Mouse (Mus musculus): ENCODE results near the gene Daglb. TPM values are rescaled to one million over a fixed set of nuclear protein-coding genes. Genes with fewer than 3 reads are reported as not detected.

The Daglb gene
- polyA plus RNA-seq (2015; fragmentation: Nextera tagmentation; extraction: Ambion mirVana): 16.9 and 17.5 TPM in 2 replicates

- peak within 1 kb of the TSS; percentile 68 for H3K27ac ChIP-seq
- 4% methylated on average over 43 of the region's 43 CpGs for WGBS
- H3K9me3 ChIP-seq: no peaks in the 10 kb centered on the region
- peaks cover 23% of the 10 kb centered on the region for H3K4me1 ChIP-seq (replicated peaks)
- peak; percentile 98 for ATAC-seq
- peak within 1 kb of the TSS; percentile 81 for H3K4me2 ChIP-seq (replicated peaks)
- H3K36me3 ChIP-seq: peaks cover 22% of the 10 kb centered on the region
- H3K9ac ChIP-seq (replicated peaks): peak within 1 kb of the TSS; percentile 81
- H3K27me3 ChIP-seq: 0 out of 2 replicates have a peak, but pooled peaks cover 5% of the 10 kb centered on the region
- H3K4me3 ChIP-seq (replicated peaks): peak within 1 kb of the TSS; percentile 76
Observed at GRCm38 (mm10) chr5:143464100-143464756, at the start of gene Daglb. Daglb (plus strand) TSS chr5:143464584.

- no peak for ATAC-seq
- no peaks in the 10 kb centered on the region for H3K4me1 ChIP-seq (replicated peaks)
- 90% methylated on average over 4 of the region's 4 CpGs for WGBS
Observed at GRCm38 (mm10) chr5:143421484-143421883, 42.9 kb upstream of the Daglb start.

GRCm38 (mm10) chr5:143422990-143423389 is 41.4 kb upstream of the Daglb start:
- Histone ChIP-seq H3K36me3 (peaks cover 42% of the 10 kb centered on the region), H3K4me2 (replicated peaks) (no peak overlapping the region), H3K4me1 (replicated peaks) (no peaks in the 10 kb centered on the region), H3K27me3 (no peaks in the 10 kb centered on the region), H3K9ac (replicated peaks) (no peak overlapping the region), H3K9me3 (no peaks in the 10 kb centered on the region), H3K27ac (no peak overlapping the region), H3K4me3 (replicated peaks) (no peak overlapping the region)
- WGBS: 82% methylated on average over 4 of the region's 4 CpGs
- no peak for ATAC-seq

More at GRCm38 (mm10) chr5:143421484-143421883, 42.9 kb upstream of the Daglb start:
- Histone ChIP-seq H3K4me2 (replicated peaks) (no peak overlapping the region), H3K27me3 (no peaks in the 10 kb centered on the region), H3K9me3 (no peaks in the 10 kb centered on the region), H3K36me3 (peaks cover 56% of the 10 kb centered on the region), H3K27ac (no peak overlapping the region), H3K9ac (replicated peaks) (no peak overlapping the region), H3K4me3 (replicated peaks) (no peak overlapping the region)

DNA sequence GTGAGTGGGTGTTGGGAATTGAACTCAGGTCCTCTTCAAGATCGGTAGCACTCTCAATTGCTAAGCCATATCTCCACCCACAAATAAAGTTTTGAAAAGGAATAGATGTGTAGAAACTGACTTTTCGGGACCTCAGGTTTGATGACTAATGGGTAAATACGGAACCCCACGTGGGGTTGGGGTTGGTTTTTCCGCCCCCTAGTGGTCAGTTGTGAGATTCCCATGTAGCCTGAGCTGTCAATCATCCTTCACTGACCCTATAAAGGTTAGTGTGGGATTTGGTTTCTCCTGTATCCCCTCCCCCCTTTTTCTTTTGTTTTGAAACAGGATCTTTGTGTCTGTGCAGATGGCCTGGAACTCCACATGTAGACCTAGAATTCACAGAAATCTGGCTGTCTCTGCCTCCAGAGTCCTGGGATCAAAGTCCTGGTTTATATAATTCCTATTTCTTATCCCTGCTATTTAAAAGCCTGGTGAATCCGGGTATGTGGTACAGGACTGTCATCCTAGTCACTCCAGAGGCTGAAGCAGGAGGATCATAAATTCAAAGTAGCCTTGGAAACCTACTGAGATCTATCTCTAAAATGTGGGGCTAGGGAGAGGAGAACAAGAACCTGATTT is 40.4 kb upstream of the Daglb start:
- Histone ChIP-seq H3K4me3 (replicated peaks) (no peak overlapping the region), H3K9me3 (no peaks in the 10 kb centered on the region), H3K36me3 (peaks cover 32% of the 10 kb centered on the region), H3K27ac (no peak overlapping the region), H3K4me2 (replicated peaks) (no peak overlapping the region), H3K9ac (replicated peaks) (no peak overlapping the region), H3K4me1 (replicated peaks) (no peaks in the 10 kb centered on the region), H3K27me3 (no peaks in the 10 kb centered on the region)
- ATAC-seq: no peak
- 35% methylated on average over 6 of the region's 6 CpGs for WGBS

DNA sequence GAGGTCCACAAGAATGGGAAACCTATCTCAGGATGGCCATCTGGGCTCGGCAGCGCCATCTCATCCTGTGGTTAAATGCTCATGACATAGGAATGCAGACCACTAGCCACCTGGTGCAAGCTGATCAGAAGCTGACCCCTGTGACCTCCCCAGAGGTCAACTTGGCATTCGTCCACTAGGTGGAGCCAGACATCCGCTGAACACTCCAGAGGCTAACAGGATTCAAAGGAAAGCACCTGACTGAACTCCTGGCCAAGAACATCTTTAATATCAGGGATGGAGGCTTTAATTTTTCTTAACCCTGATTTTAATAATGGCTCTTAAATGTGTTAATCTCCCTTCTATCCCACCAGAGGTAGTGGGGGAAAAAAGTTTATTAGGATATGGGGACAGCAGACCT is 30.0 kb upstream of the Daglb start:
- Histone ChIP-seq H3K27ac (no peak overlapping the region), H3K4me1 (replicated peaks) (no peaks in the 10 kb centered on the region), H3K9ac (replicated peaks) (no peak overlapping the region), H3K27me3 (no peaks in the 10 kb centered on the region), H3K36me3 (no peaks in the 10 kb centered on the region), H3K9me3 (no peaks in the 10 kb centered on the region), H3K4me2 (replicated peaks) (no peak overlapping the region), H3K4me3 (replicated peaks) (no peak overlapping the region)
- no peak for ATAC-seq
- WGBS: 10% methylated on average over 4 of the region's 4 CpGs

- no peak for ATAC-seq
- WGBS: 66% methylated on average over 3 of the region's 3 CpGs
- Histone ChIP-seq H3K9ac (replicated peaks) (no peak overlapping the region), H3K27me3 (no peaks in the 10 kb centered on the region), H3K4me3 (replicated peaks) (no peak overlapping the region), H3K27ac (no peak overlapping the region), H3K4me1 (replicated peaks) (no peaks in the 10 kb centered on the region), H3K9me3 (no peaks in the 10 kb centered on the region), H3K4me2 (replicated peaks) (no peak overlapping the region), H3K36me3 (no peaks in the 10 kb centered on the region)
Observed at GRCm38 (mm10) chr5:143441298-143441697, 23.1 kb upstream of the Daglb start.

- Histone ChIP-seq H3K9ac (replicated peaks) (no peak overlapping the region), H3K27ac (no peak overlapping the region), H3K4me2 (replicated peaks) (no peak overlapping the region), H3K36me3 (no peaks in the 10 kb centered on the region), H3K4me1 (replicated peaks) (no peaks in the 10 kb centered on the region), H3K9me3 (no peaks in the 10 kb centered on the region), H3K4me3 (replicated peaks) (no peak overlapping the region), H3K27me3 (no peaks in the 10 kb centered on the region)
- WGBS: 84% methylated on average over 12 of the region's 12 CpGs
- no peak for ATAC-seq
Observed at GRCm38 (mm10) chr5:143441753-143442152, 22.6 kb upstream of the Daglb start.

DNA sequence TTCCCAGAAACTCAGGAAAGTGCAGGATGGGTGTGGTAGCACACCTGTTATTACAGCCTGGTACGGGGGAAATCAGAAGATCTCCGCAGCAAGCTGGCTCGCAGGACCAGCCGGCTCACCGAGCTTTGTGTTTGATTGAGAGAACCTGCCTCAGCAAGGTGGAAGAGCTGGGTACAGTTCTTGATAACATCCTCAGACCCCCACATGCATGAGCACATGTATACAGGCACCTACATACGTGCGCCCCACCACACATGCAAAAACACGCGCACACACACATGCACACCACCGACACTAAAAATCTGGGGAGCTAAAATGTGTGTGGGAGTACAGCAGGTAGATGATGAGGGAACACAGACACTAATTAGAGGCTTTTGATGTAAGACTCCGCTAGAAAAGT is 713 bp upstream of the Daglb start:
- H3K4me3 ChIP-seq (replicated peaks): peak overlapping the region; percentile 76
- peak overlapping the region; percentile 68; the same call in 1 of the 2 replicates for H3K27ac ChIP-seq
- H3K9ac ChIP-seq (replicated peaks): peak overlapping the region; percentile 81
- peaks cover 18% of the 10 kb centered on the region for H3K36me3 ChIP-seq
- WGBS: 81% methylated on average over 11 of the region's 11 CpGs
- H3K4me2 ChIP-seq (replicated peaks): peak overlapping the region; percentile 81
- 0 out of 2 replicates have a peak, but pooled peaks cover 5% of the 10 kb centered on the region for H3K27me3 ChIP-seq
- peaks cover 23% of the 10 kb centered on the region for H3K4me1 ChIP-seq (replicated peaks)
- ATAC-seq: 0 out of 2 replicates have a peak, but pooled peaks have one; percentile 7
- H3K9me3 ChIP-seq: no peaks in the 10 kb centered on the region

DNA sequence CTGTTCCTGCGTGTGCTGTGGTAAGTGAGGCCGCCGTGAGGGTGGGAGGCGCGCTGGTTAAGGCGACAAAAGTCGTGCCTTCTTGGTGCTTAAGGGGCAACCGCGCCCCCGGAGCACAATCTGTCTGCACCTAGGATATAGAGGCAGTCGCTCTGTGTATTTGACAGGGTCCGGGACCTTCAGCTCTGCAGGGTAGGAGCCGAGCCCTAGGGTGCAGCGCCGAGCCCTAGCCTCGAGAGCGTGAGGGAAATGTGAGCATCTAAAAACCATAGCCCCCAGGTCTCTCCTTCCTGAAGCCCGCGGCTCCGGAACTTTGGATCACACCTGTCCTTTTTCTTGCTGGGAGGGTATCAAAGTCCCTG is 354 bp downstream of the Daglb start:
- peak; percentile 83; the same call in 1 of the 2 replicates for ATAC-seq
- H3K4me1 ChIP-seq (replicated peaks): peaks cover 23% of the 10 kb centered on the region
- peak overlapping the region; percentile 66 for H3K27ac ChIP-seq

DNA sequence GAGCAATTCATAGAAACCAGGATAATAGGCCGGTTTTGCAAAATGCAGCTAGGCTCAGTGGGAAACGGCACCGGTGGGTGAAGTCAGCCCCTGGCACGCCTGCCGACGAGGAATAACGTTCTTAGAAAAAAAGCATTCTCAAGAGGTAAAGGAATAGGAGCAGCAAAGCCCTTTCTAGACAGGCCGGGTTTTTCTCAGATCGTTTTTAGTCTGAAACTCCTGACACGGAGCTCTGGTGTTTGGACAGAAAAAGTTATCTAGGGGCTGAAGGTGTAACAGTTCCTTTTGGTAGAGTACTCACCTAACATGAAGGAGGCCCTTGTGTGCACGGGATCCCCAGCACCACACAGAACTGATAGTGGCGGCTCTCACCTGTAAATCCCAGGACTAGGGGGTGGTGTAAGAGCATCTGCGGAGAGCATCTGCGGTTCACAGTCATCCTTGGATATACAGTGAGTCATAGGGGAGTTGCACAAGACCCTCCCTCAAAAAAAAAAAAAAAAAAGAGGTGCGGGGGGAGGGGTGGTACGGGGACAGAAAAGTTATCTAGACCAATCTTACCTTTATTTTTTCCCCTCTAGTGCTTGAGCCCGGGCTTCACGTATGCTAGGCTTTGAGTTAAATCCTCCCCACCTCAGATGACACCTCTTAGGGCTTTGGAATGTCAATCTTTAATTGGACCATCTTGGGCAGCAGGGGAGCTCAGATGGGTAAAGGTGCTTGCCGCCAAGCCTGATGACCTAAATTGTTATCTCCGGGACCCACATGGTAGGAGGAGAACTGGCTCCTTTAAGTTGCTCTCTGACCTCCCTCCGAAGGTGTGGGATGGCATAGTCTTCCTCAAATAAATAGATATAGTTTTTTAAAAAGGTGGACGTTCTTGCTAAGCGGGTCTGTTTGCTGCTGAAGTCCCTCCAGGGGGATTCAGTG is 1.0 kb downstream of the Daglb start:
- peak overlapping the region; percentile 81 for H3K9ac ChIP-seq (replicated peaks)
- no peak overlapping the region for H3K27ac ChIP-seq
- H3K9me3 ChIP-seq: no peaks in the 10 kb centered on the region
- WGBS: 36% methylated on average over 23 of the region's 23 CpGs
- H3K4me2 ChIP-seq (replicated peaks): peak overlapping the region; percentile 81
- no peak for ATAC-seq
- 0 out of 2 replicates have a peak, but pooled peaks cover 5% of the 10 kb centered on the region for H3K27me3 ChIP-seq
- peak overlapping the region; percentile 76 for H3K4me3 ChIP-seq (replicated peaks)
- H3K36me3 ChIP-seq: peaks cover 34% of the 10 kb centered on the region
- peaks cover 23% of the 10 kb centered on the region for H3K4me1 ChIP-seq (replicated peaks)

More for the DNA sequence above, 354 bp downstream of the Daglb start:
- Histone ChIP-seq H3K27me3 (0 out of 2 replicates have a peak, but pooled peaks cover 5% of the 10 kb centered on the region), H3K9ac (replicated peaks) (peak overlapping the region; percentile 81), H3K9me3 (no peaks in the 10 kb centered on the region), H3K4me3 (replicated peaks) (peak overlapping the region; percentile 76), H3K4me2 (replicated peaks) (peak overlapping the region; percentile 81), H3K36me3 (peaks cover 27% of the 10 kb centered on the region)
- 0% methylated on average over 20 of the region's 20 CpGs for WGBS

GRCm38 (mm10) chr5:143466891-143467669 is 2.7 kb downstream of the Daglb start:
- peaks cover 49% of the 10 kb centered on the region for H3K36me3 ChIP-seq
- no peak overlapping the region for H3K4me2 ChIP-seq (replicated peaks)
- H3K9me3 ChIP-seq: no peaks in the 10 kb centered on the region
- 0 out of 2 replicates have a peak, but pooled peaks cover 5% of the 10 kb centered on the region for H3K27me3 ChIP-seq
- no peak overlapping the region for H3K9ac ChIP-seq (replicated peaks)
- no peak for ATAC-seq
- no peak overlapping the region for H3K27ac ChIP-seq
- peaks cover 23% of the 10 kb centered on the region for H3K4me1 ChIP-seq (replicated peaks)
- H3K4me3 ChIP-seq (replicated peaks): no peak overlapping the region
- WGBS: 95% methylated on average over 23 of the region's 23 CpGs
